In genomic region chr10:25284427-25285099, GRCm38 (mm10) we compare ENCODE assay signal across 18 mouse cellular contexts. TPM values are rescaled to one million over a fixed set of nuclear protein-coding genes. Genes with fewer than 3 reads are reported as not detected.
A peak's percentile ranks its signal among the peaks of the same experiment; 100 is the strongest.
DNase-seq lines count a peak whose midpoint lies in the region; ATAC-seq and TF ChIP-seq lines count a peak whose summit lies in the region.
"Had no signal": no experiment of that assay in that cellular context is flagged by ENCODE, and none has a peak within 500 bp of the region (broad histone marks: within the 10 kb centered on the region; RNA-seq: fewer than 3 reads in every experiment).

No protein-coding gene starts in this region.

- H3K9ac ChIP-seq in heart, adult 2 months (ENCODE audit: low read depth, low read length): no peak overlapping the region
- no peak overlapping the region for H3K9ac ChIP-seq in liver, embryonic 14.5 days (replicated peaks)
- no peak overlapping the region for H3K9ac ChIP-seq in liver, embryonic 12.5 days
- H3K9ac ChIP-seq: forebrain, embryonic 12.5 days; liver, embryonic 15.5 days; neural tube, embryonic 12.5 days; stomach, embryonic 15.5 days had no signal

- H3K4me2 ChIP-seq in liver, embryonic 14.5 days (ENCODE audit: low read depth): no peak overlapping the region
- H3K4me2 ChIP-seq in liver, embryonic 12.5 days: no peak overlapping the region
- H3K4me2 ChIP-seq: forebrain, embryonic 12.5 days; liver, embryonic 15.5 days; neural tube, embryonic 12.5 days; stomach, embryonic 15.5 days had no signal

- peaks cover 12% of the 10 kb centered on the region for H3K36me3 ChIP-seq in heart, adult 2 months (ENCODE audit: control insufficient read depth, insufficient read depth, low read length)
- H3K36me3 ChIP-seq in liver, embryonic 14.5 days (replicated peaks; ENCODE audit: control insufficient read depth, insufficient read depth, low read depth): peaks cover 17% of the 10 kb centered on the region
- peaks cover 59% of the 10 kb centered on the region for H3K36me3 ChIP-seq in liver, embryonic 12.5 days
- H3K36me3 ChIP-seq in limb, embryonic 10.5 days: peaks cover 20% of the 10 kb centered on the region
- H3K36me3 ChIP-seq: forebrain, embryonic 12.5 days; neural tube, embryonic 12.5 days; stomach, embryonic 15.5 days had no signal

- peaks cover 1% of the 10 kb centered on the region; the same call in 1 of the 2 replicates for H3K4me1 ChIP-seq in heart, adult 2 months (ENCODE audit: control insufficient read depth, insufficient read depth, low read length)
- no peaks in the 10 kb centered on the region; a peak in 1 of 4 replicates for H3K4me1 ChIP-seq in liver, embryonic 14.5 days (replicated peaks; ENCODE audit: control insufficient read depth in 2 of 2, insufficient read depth in 2 of 2, low read length in 1 of 2)
- H3K4me1 ChIP-seq in liver, embryonic 12.5 days: peaks cover 11% of the 10 kb centered on the region; the same call in 1 of the 2 replicates
- peaks cover 13% of the 10 kb centered on the region for H3K4me1 ChIP-seq in limb, embryonic 10.5 days
- H3K4me1 ChIP-seq: forebrain, embryonic 12.5 days; heart, embryonic 10.5 days; stomach, embryonic 15.5 days had no signal

- TF ChIP-seq CTCF in heart, adult 2 months (IDR thresholded peaks at IDR 0.05): peak; percentile 50
- peak; percentile 30; the same call in 1 of the 2 replicates for TF ChIP-seq CTCF in liver, embryonic 14.5 days (IDR thresholded peaks at IDR 0.05; ENCODE audit: low read depth)

- H3K9me3 ChIP-seq in liver, embryonic 14.5 days (ENCODE audit: control insufficient read depth, low read length): no peaks in the 10 kb centered on the region
- no peaks in the 10 kb centered on the region for H3K9me3 ChIP-seq in liver, embryonic 12.5 days (replicated peaks)
- no peaks in the 10 kb centered on the region for H3K9me3 ChIP-seq in limb, embryonic 10.5 days (replicated peaks)
- H3K9me3 ChIP-seq: forebrain, embryonic 12.5 days; heart, embryonic 10.5 days; liver, embryonic 15.5 days; neural tube, embryonic 12.5 days; stomach, embryonic 15.5 days had no signal

- no peak for TF ChIP-seq POLR2A in heart, adult 2 months (IDR thresholded peaks at IDR 0.05; ENCODE audit: insufficient read depth, low read depth, low read length)

- H3K79me2 ChIP-seq in heart, adult 2 months (replicated peaks; ENCODE audit: control insufficient read depth, insufficient read depth, low read length): no peaks in the 10 kb centered on the region

- ATAC-seq in liver, embryonic 14.5 days (ENCODE audit: insufficient read depth): no peak
- ATAC-seq in liver, embryonic 12.5 days: no peak
- ATAC-seq in monocyte, adult 5-6 weeks (replicated peaks; ENCODE audit: insufficient number of reproducible peaks, low FRiP score, low TSS enrichment, poor library complexity, severe bottlenecking): peak; percentile 93
- ATAC-seq: inflammation-experienced regulatory T-cells, adult 6 months; midbrain, embryonic 16.5 days had no signal

- no peak for DNase-seq in heart, adult 2 months
- no peak for DNase-seq in heart, adult 8-10 months (ENCODE audit: low spot score)
- DNase-seq in liver, embryonic 14.5 days (ENCODE audit: low read depth in 3 of 3, low spot score in 3 of 3): no peak
- DNase-seq in ZHBTc4 (ENCODE audit: low read depth, low spot score): peak; percentile 29
- no peak for DNase-seq in limb, embryonic 10.5 days (ENCODE audit: low spot score)
- DNase-seq in right cerebral cortex, adult 2 months (ENCODE audit: low spot score in 2 of 2): no peak
- DNase-seq: cerebellum, adult 8-10 months; left cerebral cortex, postnatal 4 days; thymus, postnatal 25 days had no signal

- intact Hi-C loops in heart, adult 2 months (cut with DNase I): no loop called here

- WGBS in heart, adult 2 months: 86% methylated on average over 8 of the region's 8 CpGs
- WGBS in liver, embryonic 14.5 days (ENCODE audit: insufficient replicate concordance): 63% methylated on average over 8 of the region's 8 CpGs
- WGBS in liver, embryonic 12.5 days (ENCODE audit: insufficient replicate concordance): 64% methylated on average over 8 of the region's 8 CpGs
- 91% methylated on average over 8 of the region's 8 CpGs for WGBS in limb, embryonic 10.5 days

- H3K27me3 ChIP-seq in heart, adult 2 months (ENCODE audit: control insufficient read depth, insufficient read depth, low read length): no peaks in the 10 kb centered on the region
- H3K27me3 ChIP-seq in liver, embryonic 14.5 days (ENCODE audit: control insufficient read depth, insufficient read depth, low read length): no peaks in the 10 kb centered on the region
- no peaks in the 10 kb centered on the region for H3K27me3 ChIP-seq in liver, embryonic 12.5 days (replicated peaks)
- H3K27me3 ChIP-seq in limb, embryonic 10.5 days (ENCODE audit: low read depth, poor library complexity, severe bottlenecking): no peaks in the 10 kb centered on the region
- H3K27me3 ChIP-seq: forebrain, embryonic 12.5 days; liver, embryonic 15.5 days; neural tube, embryonic 12.5 days; stomach, embryonic 15.5 days had no signal

- H3K4me3 ChIP-seq in heart, adult 2 months: no peak overlapping the region
- no peak overlapping the region for H3K4me3 ChIP-seq in liver, embryonic 14.5 days (ENCODE audit: insufficient read depth in 1 of 2, low read depth in 2 of 2, low read length in 2 of 2)
- H3K4me3 ChIP-seq in liver, embryonic 12.5 days: no peak overlapping the region
- H3K4me3 ChIP-seq in limb, embryonic 10.5 days: no peak overlapping the region
- H3K4me3 ChIP-seq: forebrain, embryonic 12.5 days; heart, embryonic 10.5 days; liver, embryonic 15.5 days; neural tube, embryonic 12.5 days; stomach, embryonic 15.5 days had no signal

- TF ChIP-seq EP300 in heart, adult 2 months (IDR thresholded peaks at IDR 0.05; ENCODE audit: insufficient read depth, low read depth, low read length): no peak
- no peak for TF ChIP-seq EP300 in liver, embryonic 14.5 days (IDR thresholded peaks at IDR 0.05; ENCODE audit: low read depth)

- 0 out of 2 replicates have a peak overlapping the region, but pooled peaks have one; percentile 26 for H3K27ac ChIP-seq in heart, adult 2 months
- no peak overlapping the region for H3K27ac ChIP-seq in liver, embryonic 14.5 days
- no peak overlapping the region for H3K27ac ChIP-seq in liver, embryonic 12.5 days
- H3K27ac ChIP-seq in limb, embryonic 10.5 days: no peak overlapping the region
- H3K27ac ChIP-seq: forebrain, embryonic 12.5 days; heart, embryonic 10.5 days; liver, embryonic 15.5 days; neural tube, embryonic 12.5 days; stomach, embryonic 15.5 days had no signal

RNA-seq across cellular contexts. Expression of gene Akap7, which starts 23.1 kb away (rescaled TPM):
- 10 to 100 TPM; 56.2 to 59.1 TPM for total RNA-seq in heart, adult 2 months (2021)
- 17.2 and 31.1 TPM in 2 replicates for polyA plus RNA-seq in heart, adult 2 months (2012; rRNA removed)
- total RNA-seq in heart, adult 8-10 months (2022): 10 to 100 TPM; 58.9 to 68.6 (median 63.2) TPM
- polyA plus RNA-seq in liver, embryonic 14.5 days (2012; rRNA removed): 6.5 and 14.3 TPM in 2 replicates
- 26.8 and 33.4 TPM in 2 replicates for polyA plus RNA-seq in liver, embryonic 14.5 days (2014; fragmentation: Nextera tagmentation; extraction: Ambion mirVana)
- polyA plus RNA-seq in liver, embryonic 12.5 days (2016; fragmentation: Nextera tagmentation; extraction: Ambion mirVana): 23.2 and 25.7 TPM in 2 replicates
- 17.4 to 28.8 TPM (median 22.7 TPM) in 3 replicates for total RNA-seq in monocyte, adult 5-6 weeks (2017)
- 18.5 and 21.3 TPM in 2 replicates for polyA plus RNA-seq in limb, embryonic 10.5 days (2016; fragmentation: Nextera tagmentation; extraction: Ambion mirVana)
